Mouse (Mus musculus): ENCODE measurements around the gene Apba3. TPM values are rescaled to one million over a fixed set of nuclear protein-coding genes. Genes with fewer than 3 reads are reported as not detected.

Apba3 gene
- polyA plus RNA-seq, 1 experiment from 2014 or later = 75.2 TPM

DNA sequence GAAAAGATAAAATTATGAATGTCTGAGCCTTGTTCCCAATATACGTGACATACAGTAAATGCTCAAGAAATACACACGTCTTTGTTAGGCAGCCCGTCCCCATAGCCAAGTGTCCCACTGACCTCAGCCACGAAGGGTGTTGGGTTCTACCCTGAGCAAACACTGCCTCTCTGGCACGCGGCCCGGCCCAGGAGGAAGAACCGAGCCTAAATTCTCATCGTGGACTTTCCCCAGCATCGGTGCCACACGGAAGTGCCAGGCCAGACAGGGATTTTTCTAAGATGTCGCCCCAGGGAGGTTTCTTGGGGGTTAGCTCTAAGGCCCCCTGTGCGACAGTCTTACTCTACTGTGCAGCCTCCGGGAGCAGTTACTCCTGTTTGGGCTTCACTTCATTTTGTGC lies 23.1 kb downstream of the Apba3 start:
- Histone ChIP-seq H3K4me3 (ENCODE audit: low read depth, low read length) (peak overlapping the region; percentile 52), H3K4me2 (replicated peaks; ENCODE audit: low read depth) (peak overlapping the region; percentile 60), H3K27ac (ENCODE audit: low read depth, low read length) (peak overlapping the region; percentile 92), H3K27me3 (replicated peaks; ENCODE audit: control insufficient read depth, insufficient read depth, low read length) (no peaks in the 10 kb centered on the region), H3K4me1 (replicated peaks; ENCODE audit: control insufficient read depth, insufficient read depth, low read length) (peaks cover 14% of the 10 kb centered on the region), H3K9ac (ENCODE audit: low read depth, low read length) (peak overlapping the region; percentile 52), H3K36me3 (ENCODE audit: control insufficient read depth, insufficient read depth) (no peaks in the 10 kb centered on the region), H3K9me3 (ENCODE audit: control insufficient read depth) (no peaks in the 10 kb centered on the region)
- WGBS = 25% methylated on average over 14 of the region's 14 CpGs
- ATAC-seq = peak; percentile 7; the same call in 1 of the 2 replicates
- TF ChIP-seq CTCF (IDR thresholded peaks at IDR 0.05; ENCODE audit: low read depth) = no peak

DNA sequence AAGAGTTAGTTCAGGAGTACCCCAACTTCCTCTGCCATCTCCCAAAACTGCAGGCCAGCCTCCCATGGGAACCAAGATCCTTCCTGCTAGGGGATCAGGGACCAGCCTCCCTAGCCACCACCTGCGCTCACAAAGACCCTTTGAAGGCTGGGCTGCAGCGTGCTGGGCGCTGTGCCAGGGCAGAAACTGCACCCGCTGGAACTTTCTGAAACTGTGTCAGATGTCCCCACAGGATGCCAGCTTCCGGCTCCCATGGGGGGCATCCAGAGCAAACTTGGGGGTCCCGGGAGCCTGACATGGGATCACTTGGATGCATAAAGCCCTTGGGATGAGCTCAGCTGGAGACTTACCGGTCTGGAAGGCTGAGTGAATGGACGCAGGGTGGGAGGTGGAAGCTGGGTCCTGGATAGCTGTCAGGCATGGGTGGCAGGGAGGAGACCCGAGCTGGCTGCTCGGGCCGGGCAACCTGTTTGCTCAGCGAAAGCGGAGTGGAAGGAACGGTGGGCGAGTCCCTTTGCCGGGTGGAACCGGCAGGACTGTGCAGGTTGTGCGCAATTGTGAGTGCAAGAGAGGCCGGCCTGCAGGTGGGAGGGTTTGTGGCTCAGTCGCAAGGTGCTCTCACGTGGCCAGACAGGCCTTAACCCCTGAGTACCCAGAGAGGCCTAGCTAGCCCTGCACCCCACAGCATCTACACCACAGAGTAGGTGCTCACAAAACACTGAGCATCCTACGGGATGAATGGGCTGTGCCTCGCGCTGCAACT lies 24.1 kb downstream of the Apba3 start:
- no peak for TF ChIP-seq CTCF (IDR thresholded peaks at IDR 0.05; ENCODE audit: low read depth)
- 13% methylated on average over 24 of the region's 24 CpGs for WGBS
- H3K9ac ChIP-seq (ENCODE audit: low read depth, low read length) = peak overlapping the region; percentile 52
- H3K27ac ChIP-seq (ENCODE audit: low read depth, low read length) = peak overlapping the region; percentile 92
- H3K27me3 ChIP-seq (replicated peaks; ENCODE audit: control insufficient read depth, insufficient read depth, low read length) = no peaks in the 10 kb centered on the region
- peak overlapping the region; percentile 60 for H3K4me2 ChIP-seq (replicated peaks; ENCODE audit: low read depth)
- no peaks in the 10 kb centered on the region for H3K9me3 ChIP-seq (ENCODE audit: control insufficient read depth)
- ATAC-seq = peak; percentile 11
- peaks cover 14% of the 10 kb centered on the region for H3K4me1 ChIP-seq (replicated peaks; ENCODE audit: control insufficient read depth, insufficient read depth, low read length)
- H3K36me3 ChIP-seq (ENCODE audit: control insufficient read depth, insufficient read depth) = no peaks in the 10 kb centered on the region
- peak overlapping the region; percentile 52 for H3K4me3 ChIP-seq (ENCODE audit: low read depth, low read length)

DNA sequence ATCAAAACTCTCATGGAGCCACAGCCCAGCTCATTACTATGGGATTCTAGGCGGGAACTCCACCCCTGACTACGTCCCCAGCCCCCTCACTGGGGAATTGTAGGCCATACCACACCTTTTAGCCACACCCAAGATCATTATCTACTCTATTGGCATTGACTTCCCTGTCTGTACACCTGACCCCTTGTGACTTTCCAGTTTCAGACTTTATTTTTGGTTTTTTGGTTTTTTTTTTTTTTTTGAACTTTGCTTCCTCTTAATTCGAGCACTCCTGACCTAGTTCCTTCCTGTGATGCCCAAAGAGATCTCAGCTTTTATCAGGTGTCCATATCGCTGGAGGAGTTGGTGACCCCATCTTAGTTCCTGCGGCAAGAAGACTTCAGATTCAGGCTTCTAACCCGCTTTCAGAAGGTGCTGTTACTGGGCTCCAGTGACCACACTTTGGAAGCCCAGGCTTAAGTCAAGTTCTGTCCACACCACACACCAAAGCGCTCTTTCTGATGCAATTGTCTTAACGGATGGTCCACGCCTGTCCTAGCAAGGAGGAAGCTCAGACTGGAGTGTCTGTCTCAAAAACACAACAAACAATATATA lies 24.8 kb downstream of the Apba3 start, which contains the start of gene Tjp3:
TSS of gene Tjp3 (minus strand) at position 71 of the 594 bp plus-strand sequence.
- Histone ChIP-seq H3K9me3 (ENCODE audit: control insufficient read depth) (no peaks in the 10 kb centered on the region), H3K27ac (ENCODE audit: low read depth, low read length) (peak within 1 kb of the TSS; percentile 92), H3K4me1 (replicated peaks; ENCODE audit: control insufficient read depth, insufficient read depth, low read length) (peaks cover 16% of the 10 kb centered on the region), H3K9ac (ENCODE audit: low read depth, low read length) (peak within 1 kb of the TSS; percentile 52), H3K4me2 (replicated peaks; ENCODE audit: low read depth) (peak within 1 kb of the TSS; percentile 60), H3K36me3 (ENCODE audit: control insufficient read depth, insufficient read depth) (no peaks in the 10 kb centered on the region), H3K4me3 (ENCODE audit: low read depth, low read length) (peak within 1 kb of the TSS; percentile 52), H3K27me3 (replicated peaks; ENCODE audit: control insufficient read depth, insufficient read depth, low read length) (no peaks in the 10 kb centered on the region)
- no peak for ATAC-seq
- WGBS = 47% methylated on average over 9 of the region's 9 CpGs
- no peak for TF ChIP-seq CTCF (IDR thresholded peaks at IDR 0.05; ENCODE audit: low read depth)

DNA sequence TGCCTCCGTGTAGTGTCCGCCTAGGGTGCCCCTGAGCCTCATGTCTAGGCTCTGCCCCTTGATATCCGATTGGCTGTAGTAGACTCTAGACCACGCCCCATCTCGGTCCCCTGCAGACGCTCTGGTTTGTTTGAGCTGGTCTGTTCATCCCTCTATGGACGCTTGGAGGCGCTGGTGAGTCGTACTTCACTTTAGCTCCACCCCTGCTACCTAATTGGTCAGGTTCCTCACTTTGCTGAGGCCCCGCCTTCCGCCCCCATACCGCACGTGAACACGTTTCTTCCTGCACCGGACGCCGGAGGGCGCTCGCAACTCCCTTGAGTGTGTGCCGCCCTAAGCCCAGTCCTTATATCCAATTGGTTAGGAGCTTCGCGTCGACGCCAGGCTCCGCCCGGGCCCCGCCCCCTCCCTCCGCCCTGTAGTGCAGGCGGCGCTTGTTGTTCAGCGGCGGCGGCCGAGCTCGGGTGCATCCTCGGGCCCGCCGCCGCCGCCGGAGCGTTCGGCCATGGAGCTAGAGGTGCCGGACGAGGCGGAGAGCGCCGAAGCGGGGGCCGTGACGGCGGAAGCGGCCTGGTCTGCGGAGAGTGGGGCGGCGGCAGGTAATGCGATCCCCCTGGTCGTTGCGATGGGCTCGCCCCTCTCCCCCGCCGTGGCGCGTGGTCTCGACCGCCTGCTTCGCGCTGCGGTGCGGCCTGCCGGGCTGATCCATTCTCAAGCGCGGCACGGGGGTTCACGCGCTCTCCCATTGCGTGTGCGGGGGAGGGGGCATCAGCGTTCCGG lies 26.0 kb downstream of the Apba3 start, which contains the start of gene Pip5k1c:
TSS of gene Pip5k1c (plus strand) at position 410 of the 780 bp plus-strand sequence.
- H3K36me3 ChIP-seq (ENCODE audit: control insufficient read depth, insufficient read depth) = no peaks in the 10 kb centered on the region
- no peaks in the 10 kb centered on the region for H3K9me3 ChIP-seq (ENCODE audit: control insufficient read depth)
- no peaks in the 10 kb centered on the region for H3K27me3 ChIP-seq (replicated peaks; ENCODE audit: control insufficient read depth, insufficient read depth, low read length)
- H3K4me2 ChIP-seq (replicated peaks; ENCODE audit: low read depth) = peak within 1 kb of the TSS; percentile 88
- H3K4me1 ChIP-seq (replicated peaks; ENCODE audit: control insufficient read depth, insufficient read depth, low read length) = peaks cover 11% of the 10 kb centered on the region
- peak within 1 kb of the TSS; percentile 92 for H3K27ac ChIP-seq (ENCODE audit: low read depth, low read length)
- peak within 1 kb of the TSS; percentile 76 for H3K4me3 ChIP-seq (ENCODE audit: low read depth, low read length)
- TF ChIP-seq CTCF (IDR thresholded peaks at IDR 0.05; ENCODE audit: low read depth) = peak; percentile 96
- ATAC-seq = peak; percentile 90
- H3K9ac ChIP-seq (ENCODE audit: low read depth, low read length) = peak within 1 kb of the TSS; percentile 67
- under 1% methylated on average over 79 of the region's 80 CpGs for WGBS

DNA sequence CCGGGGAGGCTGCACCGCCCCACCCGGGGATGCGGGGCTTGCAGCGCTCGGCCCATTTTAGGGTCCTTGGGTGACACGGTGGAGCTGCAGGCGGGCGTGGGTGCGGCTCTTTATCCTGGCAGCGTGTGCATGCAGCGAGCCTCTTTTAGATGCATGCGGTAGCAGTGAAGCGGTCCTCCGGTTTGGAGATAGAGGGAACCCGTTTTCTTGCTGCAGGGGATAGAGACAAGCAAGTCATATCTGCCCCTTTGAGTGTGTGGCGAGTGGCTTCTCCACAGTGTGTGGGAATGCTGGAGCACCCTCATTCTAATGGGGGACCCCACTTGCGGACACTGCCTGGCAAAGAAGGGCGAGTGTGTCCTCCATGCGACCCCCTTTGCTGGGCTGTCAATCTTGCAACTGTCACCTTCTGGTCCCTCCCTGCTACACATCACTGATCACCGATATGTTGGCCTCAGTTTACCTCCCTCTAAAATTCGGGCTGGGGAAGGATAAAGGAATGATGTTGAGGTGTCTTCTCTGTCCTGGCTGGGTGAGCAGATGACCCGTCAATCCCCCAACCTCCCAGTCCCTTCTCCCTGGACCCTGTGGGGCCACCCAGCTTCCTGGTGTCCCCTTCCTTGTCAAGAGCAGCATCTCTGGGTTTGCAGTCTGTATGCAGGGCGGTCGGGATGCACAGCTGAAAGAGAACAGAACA lies 26.7 kb downstream of the Apba3 start:
- Histone ChIP-seq H3K27me3 (replicated peaks; ENCODE audit: control insufficient read depth, insufficient read depth, low read length) (no peaks in the 10 kb centered on the region), H3K36me3 (ENCODE audit: control insufficient read depth, insufficient read depth) (no peaks in the 10 kb centered on the region), H3K27ac (ENCODE audit: low read depth, low read length) (peak overlapping the region; percentile 84)

More for the DNA sequence above, 26.7 kb downstream of the Apba3 start:
- 2% methylated on average over 25 of the region's 25 CpGs for WGBS
- Histone ChIP-seq H3K4me1 (replicated peaks; ENCODE audit: control insufficient read depth, insufficient read depth, low read length) (peaks cover 16% of the 10 kb centered on the region), H3K9ac (ENCODE audit: low read depth, low read length) (peak overlapping the region; percentile 67), H3K4me3 (ENCODE audit: low read depth, low read length) (peak overlapping the region; percentile 76), H3K4me2 (replicated peaks; ENCODE audit: low read depth) (peak overlapping the region; percentile 88), H3K9me3 (ENCODE audit: control insufficient read depth) (no peaks in the 10 kb centered on the region)
- ATAC-seq = no peak
- no peak for TF ChIP-seq CTCF (IDR thresholded peaks at IDR 0.05; ENCODE audit: low read depth)
